Mouse (Mus musculus) heart, adult 2 months (tissue): Measurements from ENCODE around the gene Ccdc77.

Experiments used
- CTCF ChIP-seq: fragments of 200-600 bp; IDR thresholded peaks from 2 replicates; pipeline ENCODE4 v1.8.1; 2022; ENCODE audit warnings: antibody characterized with exemption, mild to moderate bottlenecking, moderate library complexity
- EP300 ChIP-seq: fragments of 200-500 bp; IDR thresholded peaks from 2 replicates; pipeline ENCODE4 v1.6.1; 2011; ENCODE audit warnings: low read depth, low read length, control low read depth; ENCODE audit not compliant: insufficient read depth
- POLR2A ChIP-seq: fragments of 200-500 bp; IDR thresholded peaks from 2 replicates; pipeline ENCODE4 v1.6.1; 2011; ENCODE audit warnings: mild to moderate bottlenecking, low read depth, low read length, control low read depth; ENCODE audit not compliant: insufficient read depth

- TF ChIP-seq CTCF (no peak), POLR2A (no peak), EP300 (no peak)
Measured at GRCm38 (mm10) chr6:120390054-120390453, 25.9 kb upstream of the Ccdc77 start.
